Mouse (Mus musculus) myocyte (in vitro differentiated cells): Measurements from ENCODE around the gene Nav3. TPM values are rescaled to one million over a fixed set of nuclear protein-coding genes. Genes with fewer than 3 reads are reported as not detected.

ENCODE experiments used
- H3K27me3 ChIP-seq: one replicate; pipeline ENCODE4 v1.6.1; 2011; ENCODE audit not compliant: control insufficient read depth, insufficient read depth, insufficient read length
- H3K36me3 ChIP-seq: one replicate; pipeline ENCODE4 v1.6.1; 2011; ENCODE audit not compliant: control insufficient read depth, insufficient read depth
- H3K4me2 ChIP-seq: one replicate; pipeline ENCODE4 v1.6.1; 2011; ENCODE audit warnings: low read depth, control low read depth
- H3K4me3 ChIP-seq: one replicate; pipeline ENCODE4 v1.5.1; 2011; ENCODE audit warnings: mild to moderate bottlenecking, control low read depth, moderate library complexity
- H3K79me2 ChIP-seq: one replicate; pipeline ENCODE4 v1.6.1; 2011; ENCODE audit not compliant: control insufficient read depth, insufficient read depth
- H3ac ChIP-seq: one replicate; pipeline ENCODE4 v1.6.1; 2011; ENCODE audit not compliant: control insufficient read depth, insufficient read length
- CEBPB ChIP-seq: IDR thresholded peaks from 2 replicates; pipeline ENCODE4 v1.6.1; 2011; ENCODE audit warnings: mild to moderate bottlenecking, moderate library complexity; ENCODE audit not compliant: poor library complexity, insufficient read depth, severe bottlenecking
- E2F4 ChIP-seq: IDR thresholded peaks from one replicate; pipeline ENCODE4 v1.6.1; 2011; ENCODE audit warnings: mild to moderate bottlenecking, control low read depth, moderate library complexity; ENCODE audit not compliant: insufficient read depth
- MAX ChIP-seq: IDR thresholded peaks from one replicate; pipeline ENCODE4 v1.6.1; 2011; ENCODE audit warnings: low read depth, mild to moderate bottlenecking, control low read depth
- MYOD1 ChIP-seq, 3 experiments: IDR thresholded peaks; one replicate each; pipeline ENCODE4 v1.6.1; 2011; ENCODE audit warnings: control low read depth in 2 of 3, low read depth in 2 of 3, mild to moderate bottlenecking in 2 of 3, moderate library complexity in 1 of 3; ENCODE audit not compliant: insufficient read length in 2 of 3, control insufficient read depth in 1 of 3
- MYOG ChIP-seq, 3 experiments: IDR thresholded peaks; one replicate each; pipeline ENCODE4 v1.6.1; 2011; ENCODE audit warnings: control low read depth in 2 of 3, low read depth in 2 of 3, mild to moderate bottlenecking in 2 of 3; ENCODE audit not compliant: insufficient read length in 2 of 3, control insufficient read depth in 1 of 3, insufficient read depth in 1 of 3
- POLR2A ChIP-seq: IDR thresholded peaks from one replicate; pipeline ENCODE4 v1.6.1; 2011; ENCODE audit warnings: low read depth, mild to moderate bottlenecking, control low read depth, moderate library complexity; ENCODE audit not compliant: insufficient read length
- POLR2AphosphoS2 ChIP-seq: IDR thresholded peaks from one replicate; pipeline ENCODE4 v1.6.1; 2011; ENCODE audit warnings: low read depth, control low read depth; ENCODE audit not compliant: insufficient read length
- REST ChIP-seq: IDR thresholded peaks from one replicate; pipeline ENCODE4 v1.6.1; 2011; ENCODE audit warnings: mild to moderate bottlenecking, control low read depth, moderate library complexity; ENCODE audit not compliant: insufficient read depth, insufficient read length
- SRF ChIP-seq: IDR thresholded peaks from one replicate; pipeline ENCODE4 v1.6.1; 2011; ENCODE audit warnings: low read depth; ENCODE audit not compliant: control insufficient read depth, insufficient read length
- TCF12 ChIP-seq: IDR thresholded peaks from one replicate; pipeline ENCODE4 v1.6.1; 2011; ENCODE audit warnings: mild to moderate bottlenecking, control low read depth; ENCODE audit not compliant: poor library complexity, insufficient read depth, severe bottlenecking
- TCF3 ChIP-seq: IDR thresholded peaks from one replicate; pipeline ENCODE4 v1.6.1; 2011; ENCODE audit warnings: low read depth, control low read depth; ENCODE audit not compliant: insufficient read length
- USF1 ChIP-seq: IDR thresholded peaks from one replicate; pipeline ENCODE4 v1.6.1; 2011; ENCODE audit warnings: low read depth, mild to moderate bottlenecking, control low read depth, moderate library complexity
- polyA plus RNA-seq: library from polyadenylated mRNA; unstranded; fragments of >200 nt; fragmentation: generic; extraction: Trizol; gene quantifications from one replicate; pipeline ENCODE4 v1.2.1, GENCODE M21; 2012; ENCODE audit warnings: missing spikeins

Nav3 gene
- polyA plus RNA-seq, 1 experiment: 2.9 TPM

GRCm38 (mm10) chr10:110094433-110094832, 361.6 kb downstream of the Nav3 start:
- no peaks in the 10 kb centered on the region for H3K79me2 ChIP-seq
- no peak overlapping the region for H3ac ChIP-seq
- H3K36me3 ChIP-seq: no peaks in the 10 kb centered on the region
- TF ChIP-seq REST: no peak
- no peak for TF ChIP-seq TCF12
- TF ChIP-seq MYOG (IDR thresholded peaks at IDR 0.05; ENCODE audit: control insufficient read depth in 1 of 3, insufficient read depth in 1 of 3, insufficient read length in 2 of 3, low read depth in 2 of 3): no peak
- TF ChIP-seq MAX: no peak
- TF ChIP-seq SRF: no peak
- no peak for TF ChIP-seq POLR2A
- no peak for TF ChIP-seq TCF3
- TF ChIP-seq E2F4: no peak
- TF ChIP-seq USF1: no peak
- no peak for TF ChIP-seq POLR2AphosphoS2
- no peak for TF ChIP-seq MYOD1 (IDR thresholded peaks at IDR 0.05; ENCODE audit: control insufficient read depth in 1 of 3, insufficient read length in 2 of 3, low read depth in 2 of 3)
- TF ChIP-seq CEBPB: no peak
- H3K27me3 ChIP-seq: no peaks in the 10 kb centered on the region
- no peak overlapping the region for H3K4me3 ChIP-seq
- peak overlapping the region; percentile 10 for H3K4me2 ChIP-seq

GRCm38 (mm10) chr10:110088444-110089061, 367.5 kb downstream of the Nav3 start:
- Histone ChIP-seq H3K4me2 (no peak overlapping the region), H3ac (no peak overlapping the region), H3K27me3 (no peaks in the 10 kb centered on the region), H3K36me3 (no peaks in the 10 kb centered on the region), H3K79me2 (no peaks in the 10 kb centered on the region), H3K4me3 (no peak overlapping the region)
- TF ChIP-seq POLR2A: no peak
- no peak for TF ChIP-seq MYOG (IDR thresholded peaks at IDR 0.05; ENCODE audit: control insufficient read depth in 1 of 3, insufficient read depth in 1 of 3, insufficient read length in 2 of 3, low read depth in 2 of 3)
- no peak for TF ChIP-seq TCF12
- no peak for TF ChIP-seq SRF
- TF ChIP-seq USF1: no peak
- no peak for TF ChIP-seq REST
- TF ChIP-seq MYOD1 (IDR thresholded peaks at IDR 0.05; ENCODE audit: control insufficient read depth in 1 of 3, insufficient read length in 2 of 3, low read depth in 2 of 3): no peak
- no peak for TF ChIP-seq MAX
- no peak for TF ChIP-seq TCF3

- no peaks in the 10 kb centered on the region for H3K79me2 ChIP-seq
- no peak overlapping the region for H3ac ChIP-seq
- H3K27me3 ChIP-seq: no peaks in the 10 kb centered on the region
- no peaks in the 10 kb centered on the region for H3K36me3 ChIP-seq
- no peak overlapping the region for H3K4me3 ChIP-seq
- no peak overlapping the region for H3K4me2 ChIP-seq
- no peak for TF ChIP-seq REST
- TF ChIP-seq USF1: no peak
- TF ChIP-seq MYOG (IDR thresholded peaks at IDR 0.05; ENCODE audit: control insufficient read depth in 1 of 3, insufficient read depth in 1 of 3, insufficient read length in 2 of 3, low read depth in 2 of 3): no peak
- TF ChIP-seq MYOD1 (IDR thresholded peaks at IDR 0.05; ENCODE audit: control insufficient read depth in 1 of 3, insufficient read length in 2 of 3, low read depth in 2 of 3): no peak
- no peak for TF ChIP-seq POLR2AphosphoS2
- TF ChIP-seq SRF: no peak
- no peak for TF ChIP-seq MAX
- TF ChIP-seq TCF12: no peak
- no peak for TF ChIP-seq TCF3
These were observed 370.1 kb downstream of the Nav3 start for GRCm38 (mm10) chr10:110085903-110086302.

GRCm38 (mm10) chr10:110085156-110085555, 370.8 kb downstream of the Nav3 start:
- Histone ChIP-seq H3ac (no peak overlapping the region), H3K36me3 (no peaks in the 10 kb centered on the region), H3K27me3 (no peaks in the 10 kb centered on the region), H3K4me3 (no peak overlapping the region), H3K79me2 (no peaks in the 10 kb centered on the region), H3K4me2 (no peak overlapping the region)
- TF ChIP-seq TCF12 (no peak), MYOG (IDR thresholded peaks at IDR 0.05; ENCODE audit: control insufficient read depth in 1 of 3, insufficient read depth in 1 of 3, insufficient read length in 2 of 3, low read depth in 2 of 3) (no peak), SRF (no peak)

- Histone ChIP-seq H3ac (no peak overlapping the region), H3K4me3 (no peak overlapping the region), H3K79me2 (no peaks in the 10 kb centered on the region), H3K4me2 (peak overlapping the region; percentile 54), H3K27me3 (no peaks in the 10 kb centered on the region), H3K36me3 (no peaks in the 10 kb centered on the region)
- no peak for TF ChIP-seq TCF3
These were observed 379.4 kb downstream of the Nav3 start for GRCm38 (mm10) chr10:110076575-110076974.
